Comparison of ENCODE assay signal across 22 mouse cellular contexts in the genomic region with DNA sequence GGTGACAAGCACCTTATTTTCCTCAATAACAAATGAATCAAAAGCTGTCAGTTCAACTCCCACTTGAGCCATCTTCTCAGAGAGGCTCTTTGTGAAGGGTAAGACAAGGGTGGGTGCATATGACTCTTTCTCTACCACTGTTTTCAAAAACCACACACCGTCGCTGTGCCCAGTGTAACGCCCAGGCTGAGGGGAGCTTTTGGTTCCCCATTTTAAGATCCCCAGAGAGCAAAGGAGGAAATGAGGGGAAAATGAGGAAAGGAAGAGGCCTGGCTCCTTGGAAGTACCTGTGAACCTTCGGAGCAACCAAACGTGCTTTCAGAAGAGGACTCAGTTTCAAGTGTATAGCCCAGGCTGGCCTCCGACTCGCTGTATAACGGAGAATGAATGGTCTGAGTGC. TPM values are rescaled to one million over a fixed set of nuclear protein-coding genes. Genes with fewer than 3 reads are reported as not detected.
"Had no signal": no experiment of that assay in that cellular context is flagged by ENCODE, and none has a peak within 500 bp of the region (broad histone marks: within the 10 kb centered on the region; RNA-seq: fewer than 3 reads in every experiment).

No protein-coding gene starts in this region.

- H3K4me2 ChIP-seq: limb, embryonic 12.5 days; limb, embryonic 15.5 days; liver, embryonic 11.5 days; lung, embryonic 14.5 days; midbrain, embryonic 11.5 days had no signal

- H3K4me3 ChIP-seq: limb, embryonic 12.5 days; limb, embryonic 15.5 days had no signal

- H3K9ac ChIP-seq: limb, embryonic 12.5 days; limb, embryonic 15.5 days; liver, embryonic 14.5 days; liver, postnatal 0 days; lung, embryonic 14.5 days had no signal

- H3K27ac ChIP-seq: kidney, postnatal 0 days; limb, embryonic 12.5 days; limb, embryonic 15.5 days; liver, embryonic 14.5 days; macrophage; stomach, postnatal 0 days had no signal

- H3K27me3 ChIP-seq: limb, embryonic 12.5 days; limb, embryonic 15.5 days had no signal

- DNase-seq: kidney, adult 11 months; kidney, adult 8-10 months; kidney, postnatal 25 days; left cerebral cortex, postnatal 4 days; liver, postnatal 0 days; lung, embryonic 14.5 days; midbrain, embryonic 14.5 days; right cerebral cortex, adult 18-20 months; right cerebral cortex, postnatal 14 days; right cerebral cortex, postnatal 4 days; thymus, adult 2 months; thymus, postnatal 14 days had no signal

- H3K4me1 ChIP-seq: limb, embryonic 12.5 days; limb, embryonic 15.5 days had no signal

- ATAC-seq: liver, postnatal 0 days; lung, postnatal 0 days had no signal

- H3K9me3 ChIP-seq: limb, embryonic 12.5 days; limb, embryonic 15.5 days had no signal

- H3K36me3 ChIP-seq: limb, embryonic 12.5 days; limb, embryonic 15.5 days had no signal

RNA-seq across cellular contexts. Expression of a gene that starts 59.3 kb away (rescaled TPM):
- total RNA-seq: layer of hippocampus, postnatal 10 days; left cerebral cortex, postnatal 4 days had no signal
